Comparison of ENCODE assay signal across 8 mouse cellular contexts in genomic region chr1:154725356-154726320, GRCm38 (mm10).
DNase-seq lines count a peak whose midpoint lies in the region; ATAC-seq and TF ChIP-seq lines count a peak whose summit lies in the region.

No protein-coding gene starts in this region.

- no peak overlapping the region for H3K27ac ChIP-seq in heart, embryonic 12.5 days (ENCODE audit: poor library complexity, severe bottlenecking)
- no peak overlapping the region; the same call in 1 of the 2 replicates for H3K27ac ChIP-seq in bone marrow, adult 2 months (ENCODE audit: control insufficient read depth, insufficient read depth, low read depth, low read length, poor library complexity)
- H3K27ac ChIP-seq in hindbrain, embryonic 10.5 days: peak overlapping the region; percentile 53; the same call in 1 of the 2 replicates
- H3K27ac ChIP-seq in midbrain, embryonic 13.5 days: no peak overlapping the region

- TF ChIP-seq CTCF in bone marrow, adult 2 months (IDR thresholded peaks at IDR 0.05; ENCODE audit: control insufficient read depth, insufficient read depth, low read length): no peak

- peaks cover 20% of the 10 kb centered on the region for H3K4me1 ChIP-seq in heart, embryonic 12.5 days (replicated peaks)
- H3K4me1 ChIP-seq in bone marrow, adult 2 months (ENCODE audit: control insufficient read depth, insufficient read depth, low read length): 0 out of 2 replicates have a peak, but pooled peaks cover 1% of the 10 kb centered on the region
- peaks cover 36% of the 10 kb centered on the region for H3K4me1 ChIP-seq in hindbrain, embryonic 10.5 days (replicated peaks)
- peaks cover 31% of the 10 kb centered on the region for H3K4me1 ChIP-seq in midbrain, embryonic 13.5 days (replicated peaks)

- H3K9ac ChIP-seq in heart, embryonic 12.5 days: no peak overlapping the region
- H3K9ac ChIP-seq in midbrain, embryonic 13.5 days (replicated peaks): peak overlapping the region; percentile 69

- 28% methylated on average over 35 of the region's 35 CpGs for WGBS in heart, embryonic 12.5 days
- 28% methylated on average over 35 of the region's 35 CpGs for WGBS in bone marrow, adult 2 months
- WGBS in hindbrain, embryonic 10.5 days: 20% methylated on average over 35 of the region's 35 CpGs
- 14% methylated on average over 35 of the region's 35 CpGs for WGBS in midbrain, embryonic 13.5 days

- H3K4me3 ChIP-seq in heart, embryonic 12.5 days: peak overlapping the region; percentile 46
- peak overlapping the region; percentile 36 for H3K4me3 ChIP-seq in bone marrow, adult 2 months (replicated peaks; ENCODE audit: control insufficient read depth, low read depth, low read length)
- H3K4me3 ChIP-seq in hindbrain, embryonic 10.5 days: peak overlapping the region; percentile 57
- H3K4me3 ChIP-seq in midbrain, embryonic 13.5 days (replicated peaks): peak overlapping the region; percentile 58

- ATAC-seq in heart, embryonic 12.5 days (ENCODE audit: insufficient number of reproducible peaks, low FRiP score): no peak
- ATAC-seq in midbrain, embryonic 13.5 days: no peak
- ATAC-seq in erythroblast, adult 5-6 weeks (replicated peaks; ENCODE audit: low FRiP score, poor library complexity, severe bottlenecking): no peak

- H3K27me3 ChIP-seq in heart, embryonic 12.5 days (replicated peaks): peaks cover 68% of the 10 kb centered on the region
- H3K27me3 ChIP-seq in hindbrain, embryonic 10.5 days (ENCODE audit: insufficient read depth, poor library complexity, severe bottlenecking): peaks cover 74% of the 10 kb centered on the region
- peaks cover 46% of the 10 kb centered on the region for H3K27me3 ChIP-seq in midbrain, embryonic 13.5 days

- H3K36me3 ChIP-seq in heart, embryonic 12.5 days: no peaks in the 10 kb centered on the region
- H3K36me3 ChIP-seq in hindbrain, embryonic 10.5 days: no peaks in the 10 kb centered on the region
- H3K36me3 ChIP-seq in midbrain, embryonic 13.5 days: no peaks in the 10 kb centered on the region

- peak overlapping the region; percentile 74 for H3K4me2 ChIP-seq in heart, embryonic 12.5 days
- H3K4me2 ChIP-seq in midbrain, embryonic 13.5 days (replicated peaks): peak overlapping the region; percentile 82

- H3K9me3 ChIP-seq in heart, embryonic 12.5 days (replicated peaks): no peaks in the 10 kb centered on the region
- H3K9me3 ChIP-seq in hindbrain, embryonic 10.5 days: no peaks in the 10 kb centered on the region
- no peaks in the 10 kb centered on the region for H3K9me3 ChIP-seq in midbrain, embryonic 13.5 days

- no peak for DNase-seq in heart, postnatal 4 days
- DNase-seq in hindbrain, embryonic 10.5 days (ENCODE audit: low spot score): peak; percentile 31
- DNase-seq in thymus, postnatal 10 days (ENCODE audit: low spot score in 2 of 2): no peak
- no peak for DNase-seq in adrenal gland, postnatal 25 days

- no peak for TF ChIP-seq POLR2A in bone marrow, adult 2 months (IDR thresholded peaks at IDR 0.05; ENCODE audit: borderline replicate concordance, control insufficient read depth, low read depth, low read length)
